Mouse (Mus musculus): Measurements from ENCODE around the gene Hoxd10. TPM values are rescaled to one million over a fixed set of nuclear protein-coding genes. Genes with fewer than 3 reads are reported as not detected.

The Hoxd10 gene
- total and polyA plus RNA-seq, 2 experiments from 2014 or later, result 0.22 TPM; not detected in 1

GRCm38 (mm10) chr2:74668370-74669229 is 23.1 kb upstream of the Hoxd10 start:
- Histone ChIP-seq H3K27ac (ENCODE audit: low read depth, low read length) (no peak overlapping the region), H3K4me2 (ENCODE audit: low read depth, low read length, poor library complexity, severe bottlenecking) (peak overlapping the region; percentile 26), H3K9ac (replicated peaks; ENCODE audit: low read length, poor library complexity, severe bottlenecking) (no peak overlapping the region), H3K4me3 (ENCODE audit: low read depth, low read length) (peak overlapping the region; percentile 9; the same call in 1 of the 2 replicates), H3K4me1 (ENCODE audit: insufficient read depth, low read length) (peaks cover 3% of the 10 kb centered on the region; the same call in 1 of the 2 replicates), H3K9me3 (ENCODE audit: low read length) (no peaks in the 10 kb centered on the region), H3K27me3 (ENCODE audit: insufficient read depth, low read length) (peaks cover 88% of the 10 kb centered on the region), H3K36me3 (ENCODE audit: insufficient read depth, low read length) (no peaks in the 10 kb centered on the region)
- no peak for TF ChIP-seq CTCF (IDR thresholded peaks at IDR 0.05)
- no peak for DNase-seq (ENCODE audit: low spot score)
- no peak for ATAC-seq (ENCODE audit: low FRiP score)
- WGBS, result under 1% methylated on average over 71 of the region's 74 CpGs

GRCm38 (mm10) chr2:74669230-74669578 is 22.5 kb upstream of the Hoxd10 start:
- Histone ChIP-seq H3K36me3 (ENCODE audit: insufficient read depth, low read length) (no peaks in the 10 kb centered on the region), H3K27ac (ENCODE audit: low read depth, low read length) (no peak overlapping the region), H3K9ac (replicated peaks; ENCODE audit: low read length, poor library complexity, severe bottlenecking) (no peak overlapping the region), H3K4me3 (ENCODE audit: low read depth, low read length) (no peak overlapping the region), H3K27me3 (ENCODE audit: insufficient read depth, low read length) (peaks cover 88% of the 10 kb centered on the region), H3K4me1 (ENCODE audit: insufficient read depth, low read length) (peaks cover 3% of the 10 kb centered on the region; the same call in 1 of the 2 replicates), H3K9me3 (ENCODE audit: low read length) (no peaks in the 10 kb centered on the region), H3K4me2 (ENCODE audit: low read depth, low read length, poor library complexity, severe bottlenecking) (no peak overlapping the region)
- no peak for TF ChIP-seq CTCF (IDR thresholded peaks at IDR 0.05)
- WGBS, result 0% methylated on average over 3 of the region's 3 CpGs
- no peak for ATAC-seq (ENCODE audit: low FRiP score)
- no peak for DNase-seq (ENCODE audit: low spot score)

GRCm38 (mm10) chr2:74669650-74670235 is 22.0 kb upstream of the Hoxd10 start:
- H3K9ac ChIP-seq (replicated peaks; ENCODE audit: low read length, poor library complexity, severe bottlenecking), result no peak overlapping the region
- no peaks in the 10 kb centered on the region for H3K9me3 ChIP-seq (ENCODE audit: low read length)
- DNase-seq (ENCODE audit: low spot score), result no peak
- H3K36me3 ChIP-seq (ENCODE audit: insufficient read depth, low read length), result no peaks in the 10 kb centered on the region
- no peak for TF ChIP-seq CTCF (IDR thresholded peaks at IDR 0.05)
- 3% methylated on average over 14 of the region's 14 CpGs for WGBS
- no peak for ATAC-seq (ENCODE audit: low FRiP score)
- no peak overlapping the region for H3K4me2 ChIP-seq (ENCODE audit: low read depth, low read length, poor library complexity, severe bottlenecking)
- peaks cover 88% of the 10 kb centered on the region for H3K27me3 ChIP-seq (ENCODE audit: insufficient read depth, low read length)
- H3K27ac ChIP-seq (ENCODE audit: low read depth, low read length), result no peak overlapping the region
- H3K4me3 ChIP-seq (ENCODE audit: low read depth, low read length), result no peak overlapping the region
- H3K4me1 ChIP-seq (ENCODE audit: insufficient read depth, low read length), result peaks cover 3% of the 10 kb centered on the region; the same call in 1 of the 2 replicates

GRCm38 (mm10) chr2:74670632-74671188 is 21.0 kb upstream of the Hoxd10 start:
- Histone ChIP-seq H3K4me1 (ENCODE audit: insufficient read depth, low read length) (peaks cover 3% of the 10 kb centered on the region; the same call in 1 of the 2 replicates), H3K9me3 (ENCODE audit: low read length) (no peaks in the 10 kb centered on the region), H3K27me3 (ENCODE audit: insufficient read depth, low read length) (peaks cover 88% of the 10 kb centered on the region), H3K4me2 (ENCODE audit: low read depth, low read length, poor library complexity, severe bottlenecking) (no peak overlapping the region), H3K27ac (ENCODE audit: low read depth, low read length) (no peak overlapping the region), H3K9ac (replicated peaks; ENCODE audit: low read length, poor library complexity, severe bottlenecking) (no peak overlapping the region), H3K36me3 (ENCODE audit: insufficient read depth, low read length) (no peaks in the 10 kb centered on the region), H3K4me3 (ENCODE audit: low read depth, low read length) (no peak overlapping the region)
- ATAC-seq (ENCODE audit: low FRiP score) (no peak), DNase-seq (ENCODE audit: low spot score) (no peak)
- WGBS, result 5% methylated on average over 3 of the region's 3 CpGs
- no peak for TF ChIP-seq CTCF (IDR thresholded peaks at IDR 0.05)

- 11% methylated on average over 5 of the region's 5 CpGs for WGBS
- DNase-seq (ENCODE audit: low spot score) (no peak), ATAC-seq (ENCODE audit: low FRiP score) (no peak)
- Histone ChIP-seq H3K27ac (ENCODE audit: low read depth, low read length) (no peak overlapping the region), H3K4me2 (ENCODE audit: low read depth, low read length, poor library complexity, severe bottlenecking) (no peak overlapping the region), H3K4me3 (ENCODE audit: low read depth, low read length) (no peak overlapping the region), H3K27me3 (ENCODE audit: insufficient read depth, low read length) (peaks cover 90% of the 10 kb centered on the region), H3K9me3 (ENCODE audit: low read length) (no peaks in the 10 kb centered on the region), H3K9ac (replicated peaks; ENCODE audit: low read length, poor library complexity, severe bottlenecking) (no peak overlapping the region), H3K36me3 (ENCODE audit: insufficient read depth, low read length) (no peaks in the 10 kb centered on the region), H3K4me1 (ENCODE audit: insufficient read depth, low read length) (peaks cover 3% of the 10 kb centered on the region; the same call in 1 of the 2 replicates)
- no peak for TF ChIP-seq CTCF (IDR thresholded peaks at IDR 0.05)
These were observed 19.9 kb upstream of the Hoxd10 start for GRCm38 (mm10) chr2:74671847-74672246.

All from midbrain, postnatal 0 days (tissue).